Mouse (Mus musculus) G1E (cell line): ENCODE data around the gene Rasip1. TPM values are rescaled to one million over a fixed set of nuclear protein-coding genes. Genes with fewer than 3 reads are reported as not detected.

Experiments used
- ATAC-seq: 2 replicates; pipeline ENCODE4 v1.8.0; 2016; ENCODE audit warnings: mild to moderate bottlenecking; ENCODE audit not compliant: insufficient number of reproducible peaks, poor library complexity, low FRiP score, severe bottlenecking; ENCODE audit errors: extremely low read depth
- DNase-seq: peaks from one replicate; pipeline ENCODE4 v3.0.0; 2012; ENCODE audit warnings: low spot score
- H3K27me3 ChIP-seq: 2 replicates; pipeline ENCODE4 v1.6.1; 2012; ENCODE audit warnings: mild to moderate bottlenecking, low read length, inconsistent platforms; ENCODE audit not compliant: insufficient read depth
- H3K36me3 ChIP-seq: replicated peaks from 2 replicates; pipeline ENCODE3; 2012; ENCODE audit warnings: mild to moderate bottlenecking, inconsistent platforms
- H3K4me1 ChIP-seq: 2 replicates; pipeline ENCODE4 v1.6.1; 2012; ENCODE audit warnings: low read depth, low read length, inconsistent platforms, mixed read lengths; ENCODE audit not compliant: insufficient read depth
- H3K4me3 ChIP-seq: 2 replicates; pipeline ENCODE4 v1.5.1; 2012; ENCODE audit warnings: low read depth, mild to moderate bottlenecking, inconsistent platforms, low read length, moderate library complexity, mixed read lengths
- H3K9me3 ChIP-seq: replicated peaks from 2 replicates; pipeline ENCODE4 v1.6.1; 2012; ENCODE audit warnings: inconsistent platforms
- CTCF ChIP-seq: IDR thresholded peaks from 2 replicates; pipeline ENCODE4 v1.5.1; 2012; ENCODE audit warnings: low read depth, low read length, inconsistent platforms, mixed read lengths
- GATA1 ChIP-seq: IDR thresholded peaks from 2 replicates; pipeline ENCODE4 v1.6.1; 2012; ENCODE audit warnings: borderline replicate concordance, low read length, inconsistent platforms, mixed read lengths
- GATA2 ChIP-seq: IDR thresholded peaks from 2 replicates; pipeline ENCODE4 v1.6.1; 2012; ENCODE audit warnings: low read depth, low read length, inconsistent platforms, borderline replicate concordance
- POLR2AphosphoS5 ChIP-seq: IDR thresholded peaks from 2 replicates; pipeline ENCODE4 v1.6.1; 2012; ENCODE audit warnings: low read depth, low read length, inconsistent platforms; ENCODE audit not compliant: insufficient replicate concordance
- TAL1 ChIP-seq: conservative IDR thresholded peaks from 2 replicates; pipeline ENCODE4 v1.6.1; 2012; ENCODE audit warnings: low read depth, low read length, inconsistent platforms, mixed read lengths
- polyA plus RNA-seq: library from polyadenylated mRNA; stranded (reverse); fragments of >175 nt; gene quantifications from 2 replicates; pipeline ENCODE4 v1.2.3, GENCODE M21; 2012
- total RNA-seq, 2 experiments: library from RNA; stranded (forward) in 1 of 2; stranded (reverse) in 1 of 2; fragments of 200-1000 nt in 1 of 2; fragments of >200 nt in 1 of 2; fragmentation: Nextera tagmentation in 1 of 2; gene quantifications; 2 replicates each; pipeline ENCODE4 v1.2.3; 2014 to 2017

The Rasip1 gene
- total and polyA plus RNA-seq, 3 experiments, result 0.11 to 0.95 (median 0.60) TPM

DNA sequence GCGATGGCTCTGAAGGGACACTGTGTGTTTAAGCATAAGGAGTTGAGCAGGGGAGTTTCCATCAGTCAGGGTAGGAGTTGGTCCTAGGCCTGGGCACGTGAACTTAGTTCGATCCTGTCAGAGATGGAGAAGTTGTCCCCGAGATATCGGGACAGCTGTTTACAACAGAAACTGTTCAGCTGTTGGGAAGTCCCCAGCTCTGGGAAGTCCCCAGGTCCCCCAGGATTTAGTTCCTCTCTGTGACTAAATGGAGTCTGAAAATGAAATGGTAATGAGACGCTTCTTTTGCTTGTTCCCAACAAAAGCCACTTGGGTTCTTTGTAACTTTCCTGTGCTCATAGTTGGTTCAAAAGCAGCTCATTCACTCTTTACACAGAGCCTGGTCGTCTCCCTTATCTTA lies 35.4 kb upstream of the Rasip1 start:
- no peak for DNase-seq
- H3K4me1 ChIP-seq, result peaks cover 44% of the 10 kb centered on the region
- H3K9me3 ChIP-seq, result no peaks in the 10 kb centered on the region
- H3K36me3 ChIP-seq, result peaks cover 40% of the 10 kb centered on the region
- TF ChIP-seq CTCF (no peak), GATA2 (no peak), POLR2AphosphoS5 (no peak), TAL1 (no peak), GATA1 (no peak)
- no peak overlapping the region for H3K4me3 ChIP-seq
- H3K27me3 ChIP-seq, result peaks cover 17% of the 10 kb centered on the region
- no peak for ATAC-seq

DNA sequence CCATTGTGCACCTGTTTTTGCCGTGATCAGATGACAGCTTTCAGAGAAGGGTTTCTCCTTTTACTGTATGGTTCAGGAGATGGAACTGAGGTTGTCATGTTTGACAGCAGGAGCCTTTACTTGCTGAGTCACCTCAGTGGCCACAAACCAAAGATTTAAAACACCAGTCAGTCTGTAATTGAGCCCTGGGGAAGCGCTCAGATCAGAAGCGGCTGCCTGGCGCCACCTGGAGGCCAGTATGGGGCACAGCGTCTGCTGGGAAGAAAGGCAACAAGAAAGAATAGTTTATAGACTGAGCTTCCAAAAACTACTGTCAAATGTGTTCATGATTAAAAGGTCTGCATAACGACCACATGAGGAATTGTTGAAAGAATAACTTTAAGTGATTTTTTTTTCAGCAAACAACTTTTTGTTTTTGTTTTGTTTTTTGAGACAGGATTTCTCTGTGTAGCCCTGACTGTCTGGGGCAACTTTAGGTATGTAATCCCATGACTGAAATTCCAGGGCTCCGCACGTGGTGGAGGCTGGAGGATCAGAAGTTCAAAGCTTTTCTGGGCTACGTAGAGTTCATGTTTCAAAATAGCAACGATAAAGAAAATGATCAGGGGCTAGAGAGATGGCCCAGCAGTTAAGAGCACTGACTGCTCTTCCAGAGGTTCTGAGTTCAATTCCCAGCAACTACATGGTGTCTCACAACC lies 34.0 kb upstream of the Rasip1 start:
- ATAC-seq, result no peak; the same call in 1 of the 2 replicates
- peaks cover 46% of the 10 kb centered on the region for H3K4me1 ChIP-seq
- H3K4me3 ChIP-seq, result no peak overlapping the region
- no peaks in the 10 kb centered on the region for H3K9me3 ChIP-seq
- peaks cover 26% of the 10 kb centered on the region for H3K27me3 ChIP-seq
- peak; percentile 62 for DNase-seq
- peaks cover 26% of the 10 kb centered on the region for H3K36me3 ChIP-seq
- TF ChIP-seq CTCF, result peak; percentile 92
- TF ChIP-seq TAL1, result no peak

DNA sequence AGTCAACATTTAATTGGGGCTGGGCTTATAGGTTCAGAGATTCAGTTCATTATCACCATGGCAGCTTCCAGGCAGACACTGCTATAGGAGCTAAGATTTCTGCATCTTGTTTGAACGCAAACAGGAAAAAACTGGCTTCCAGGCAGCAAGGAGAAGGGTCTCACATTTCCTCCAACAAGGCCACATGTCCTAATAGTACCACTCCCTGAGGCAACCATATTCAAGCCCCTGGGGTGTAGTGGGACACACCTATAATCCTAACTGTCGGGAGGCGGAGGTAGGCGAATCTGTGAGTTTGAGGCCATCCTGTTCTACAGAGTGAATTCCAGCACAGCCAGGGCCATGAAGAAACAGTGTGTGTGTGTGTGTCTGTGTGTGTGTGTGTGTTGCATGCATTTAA lies 32.1 kb upstream of the Rasip1 start:
- ATAC-seq (no peak), DNase-seq (no peak)
- Histone ChIP-seq H3K36me3 (peaks cover 8% of the 10 kb centered on the region), H3K4me1 (peaks cover 38% of the 10 kb centered on the region), H3K9me3 (no peaks in the 10 kb centered on the region), H3K4me3 (no peak overlapping the region), H3K27me3 (peaks cover 26% of the 10 kb centered on the region)
- TF ChIP-seq GATA2, result no peak
- no peak for TF ChIP-seq CTCF
- no peak for TF ChIP-seq POLR2AphosphoS5
- TF ChIP-seq TAL1, result no peak
- TF ChIP-seq GATA1, result no peak

DNA sequence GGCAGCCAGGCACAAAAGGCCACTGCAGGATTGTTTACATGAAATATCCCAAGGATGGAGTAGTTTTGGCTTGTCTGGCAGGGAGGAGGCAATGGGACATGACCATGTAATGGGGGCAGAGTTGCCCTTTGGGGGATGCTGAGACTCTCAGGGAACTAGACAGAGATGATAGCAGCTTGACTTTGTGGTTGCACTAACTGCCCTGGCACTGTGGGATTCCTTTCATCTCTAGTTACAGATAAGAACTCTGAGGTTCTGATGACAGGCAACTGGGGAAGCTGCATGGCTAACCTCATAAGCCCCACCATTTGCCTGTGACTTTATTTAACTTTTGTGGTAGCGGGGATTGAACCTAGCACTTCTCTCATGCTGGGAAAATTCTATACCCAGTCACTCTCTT lies 31.2 kb upstream of the Rasip1 start:
- H3K4me1 ChIP-seq, result peaks cover 40% of the 10 kb centered on the region
- H3K4me3 ChIP-seq, result no peak overlapping the region
- H3K9me3 ChIP-seq, result no peaks in the 10 kb centered on the region
- H3K36me3 ChIP-seq, result no peaks in the 10 kb centered on the region
- DNase-seq (no peak), ATAC-seq (no peak)
- H3K27me3 ChIP-seq, result peaks cover 29% of the 10 kb centered on the region
- TF ChIP-seq GATA2, result no peak
- no peak for TF ChIP-seq GATA1
- TF ChIP-seq POLR2AphosphoS5, result no peak
- no peak for TF ChIP-seq CTCF
- TF ChIP-seq TAL1, result no peak

DNA sequence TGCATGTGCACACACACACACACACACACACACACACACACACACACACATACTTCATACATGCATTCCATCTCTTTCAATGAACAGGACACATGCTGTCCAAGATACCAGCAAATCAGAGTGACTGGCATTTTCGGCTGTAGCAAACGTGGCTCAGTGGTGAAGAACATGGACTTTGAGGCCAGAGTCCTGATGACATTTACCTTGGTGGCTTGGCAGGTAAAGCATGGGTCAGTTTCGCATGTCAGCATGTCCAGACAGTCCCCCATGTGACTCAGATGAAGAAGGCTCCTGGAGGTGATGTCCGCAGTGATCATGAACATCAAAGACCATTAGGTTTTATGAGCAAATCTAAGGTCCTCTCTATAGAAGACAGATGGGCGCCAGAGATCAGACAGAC lies 30.3 kb upstream of the Rasip1 start:
- DNase-seq, result no peak
- H3K27me3 ChIP-seq, result peaks cover 29% of the 10 kb centered on the region
- ATAC-seq, result no peak
- H3K4me3 ChIP-seq, result no peak overlapping the region
- TF ChIP-seq POLR2AphosphoS5, result no peak
- TF ChIP-seq GATA2, result no peak
- TF ChIP-seq CTCF, result no peak
- TF ChIP-seq GATA1, result no peak
- TF ChIP-seq TAL1, result no peak
- no peaks in the 10 kb centered on the region for H3K9me3 ChIP-seq
- H3K4me1 ChIP-seq, result peaks cover 34% of the 10 kb centered on the region
- H3K36me3 ChIP-seq, result no peaks in the 10 kb centered on the region

DNA sequence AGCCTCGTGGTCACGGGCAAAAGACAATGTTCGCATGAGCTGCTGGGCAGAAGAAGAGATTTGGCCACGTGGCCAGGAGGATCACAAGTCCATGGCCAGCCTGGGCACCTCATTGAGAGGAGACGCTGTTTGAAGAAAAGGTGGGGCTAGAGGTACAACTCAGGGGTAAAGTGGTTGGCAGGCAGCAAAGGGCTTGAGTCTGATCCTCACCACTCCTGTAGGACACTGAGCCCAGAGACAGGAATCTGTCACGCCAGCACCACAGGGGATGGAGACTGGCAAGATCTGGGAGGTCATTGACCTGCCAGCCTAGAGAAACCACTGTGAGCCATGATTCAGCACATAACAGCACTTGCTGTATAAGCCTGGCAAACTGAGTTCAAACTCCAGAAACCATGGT lies 29.8 kb upstream of the Rasip1 start:
- no peaks in the 10 kb centered on the region for H3K36me3 ChIP-seq
- ATAC-seq (no peak), DNase-seq (no peak)
- no peaks in the 10 kb centered on the region for H3K9me3 ChIP-seq
- peaks cover 29% of the 10 kb centered on the region for H3K27me3 ChIP-seq
- no peak overlapping the region for H3K4me3 ChIP-seq
- peaks cover 31% of the 10 kb centered on the region for H3K4me1 ChIP-seq
- TF ChIP-seq GATA2, result no peak
- TF ChIP-seq GATA1, result no peak
- TF ChIP-seq TAL1, result no peak
- TF ChIP-seq CTCF, result no peak
- no peak for TF ChIP-seq POLR2AphosphoS5
